Mouse (Mus musculus): ENCODE results near the gene Slc2a6. TPM values are rescaled to one million over a fixed set of nuclear protein-coding genes. Genes with fewer than 3 reads are reported as not detected.
A peak's percentile ranks its signal among the peaks of the same experiment; 100 is the strongest.

The Slc2a6 gene
- polyA plus RNA-seq, 1 experiment from 2014 or later = 3.5 TPM

DNA sequence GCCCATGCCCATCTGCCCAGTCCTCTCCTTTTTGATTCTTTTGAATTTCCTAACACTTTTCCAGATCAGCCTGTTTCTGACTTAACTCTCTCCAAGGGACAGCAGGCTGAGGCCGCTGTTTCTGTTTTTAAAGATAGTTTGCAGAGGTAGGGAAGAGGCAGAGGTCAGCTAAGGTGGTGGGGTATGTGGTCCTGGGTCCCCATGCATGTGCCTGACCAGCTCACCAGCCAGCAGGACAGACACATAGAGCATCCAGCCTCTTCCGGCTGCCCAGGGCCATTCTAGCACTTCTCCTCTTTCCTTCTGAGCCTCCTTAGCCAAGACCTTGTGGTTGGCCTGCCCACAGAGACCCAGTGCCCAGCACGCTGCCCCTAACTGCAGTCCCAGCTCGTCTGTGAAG lies 30.5 kb upstream of the Slc2a6 start:
- Histone ChIP-seq H3K4me1 (peaks cover 7% of the 10 kb centered on the region; the same call in 1 of the 2 replicates), H3K4me2 (replicated peaks) (no peak overlapping the region), H3K27ac (no peak overlapping the region; the same call in 1 of the 2 replicates), H3K9ac (no peak overlapping the region), H3K4me3 (no peak overlapping the region), H3K36me3 (no peaks in the 10 kb centered on the region), H3K9me3 (replicated peaks) (no peaks in the 10 kb centered on the region), H3K27me3 (no peaks in the 10 kb centered on the region)
- 60% methylated on average over 4 of the region's 4 CpGs for whole genome bisulfite sequencing
- no peak for ATAC-seq (ENCODE audit: low FRiP score)

DNA sequence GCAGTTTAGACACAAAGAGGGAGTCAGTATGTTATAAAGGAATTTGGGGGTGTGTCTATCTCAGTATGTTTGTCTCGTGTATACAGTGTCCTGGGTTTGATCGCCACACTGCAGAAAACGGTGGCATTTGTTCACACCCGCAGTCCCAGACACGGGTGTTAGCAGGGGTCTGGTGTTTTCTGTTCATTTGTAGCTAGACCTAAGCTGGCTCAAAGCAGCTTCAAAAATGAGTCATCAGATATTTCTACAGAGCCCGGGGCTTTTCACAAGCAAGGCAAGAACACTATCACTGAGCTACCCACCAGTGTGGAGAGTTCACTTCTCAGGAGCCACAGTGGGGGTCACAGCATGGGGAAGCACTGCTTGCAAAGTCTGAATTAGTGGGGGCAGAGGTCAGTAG lies 21.6 kb upstream of the Slc2a6 start:
- no peaks in the 10 kb centered on the region for H3K36me3 ChIP-seq
- no peaks in the 10 kb centered on the region for H3K9me3 ChIP-seq (replicated peaks)
- H3K4me1 ChIP-seq = no peaks in the 10 kb centered on the region
- no peak for ATAC-seq (ENCODE audit: low FRiP score)
- 42% methylated on average over 6 of the region's 6 CpGs for WGBS
- H3K27ac ChIP-seq = no peak overlapping the region
- H3K4me3 ChIP-seq = no peak overlapping the region
- no peak overlapping the region for H3K9ac ChIP-seq
- H3K27me3 ChIP-seq = 0 out of 2 replicates have a peak, but pooled peaks cover 5% of the 10 kb centered on the region
- H3K4me2 ChIP-seq (replicated peaks) = no peak overlapping the region

GRCm38 (mm10) chr2:27045979-27046770 lies 18.4 kb upstream of the Slc2a6 start:
- H3K4me3 ChIP-seq = no peak overlapping the region
- no peak overlapping the region for H3K27ac ChIP-seq
- H3K36me3 ChIP-seq = no peaks in the 10 kb centered on the region
- 70% methylated on average over 8 of the region's 8 CpGs for WGBS
- peaks cover 2% of the 10 kb centered on the region; the same call in 1 of the 2 replicates for H3K4me1 ChIP-seq
- H3K4me2 ChIP-seq (replicated peaks) = no peak overlapping the region
- no peak for ATAC-seq (ENCODE audit: low FRiP score)
- H3K9me3 ChIP-seq (replicated peaks) = no peaks in the 10 kb centered on the region
- H3K27me3 ChIP-seq = 0 out of 2 replicates have a peak, but pooled peaks cover 8% of the 10 kb centered on the region
- no peak overlapping the region for H3K9ac ChIP-seq

DNA sequence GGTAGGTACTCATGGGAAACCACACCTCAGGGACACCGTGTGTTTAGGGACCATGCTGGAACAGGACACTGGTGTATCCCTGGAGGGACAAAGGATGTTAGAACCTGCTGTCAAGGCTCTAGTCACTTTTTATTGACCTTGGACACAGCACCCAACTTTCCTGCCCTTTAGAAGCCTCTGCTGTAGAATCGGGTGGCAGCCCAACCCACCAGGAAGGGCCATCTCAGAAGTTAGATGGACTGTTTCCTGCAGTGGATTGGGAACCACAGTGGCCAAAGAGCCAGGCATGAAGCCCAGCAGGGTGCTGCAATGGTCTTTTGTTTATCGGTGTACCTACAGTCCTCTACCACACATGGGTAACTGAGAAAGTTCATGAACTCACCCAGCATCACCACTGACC lies 16.8 kb upstream of the Slc2a6 start:
- H3K27ac ChIP-seq = no peak overlapping the region
- 0 out of 2 replicates have a peak, but pooled peaks cover 8% of the 10 kb centered on the region for H3K27me3 ChIP-seq
- H3K4me1 ChIP-seq = peaks cover 2% of the 10 kb centered on the region; the same call in 1 of the 2 replicates
- WGBS = 88% methylated on average over 3 of the region's 3 CpGs
- no peak for ATAC-seq (ENCODE audit: low FRiP score)
- no peak overlapping the region for H3K4me2 ChIP-seq (replicated peaks)
- H3K4me3 ChIP-seq = no peak overlapping the region
- H3K9me3 ChIP-seq (replicated peaks) = no peaks in the 10 kb centered on the region
- no peaks in the 10 kb centered on the region for H3K36me3 ChIP-seq
- no peak overlapping the region for H3K9ac ChIP-seq

GRCm38 (mm10) chr2:27044166-27044565 lies 16.4 kb upstream of the Slc2a6 start:
- no peak for ATAC-seq (ENCODE audit: low FRiP score)
- H3K4me1 ChIP-seq = peaks cover 2% of the 10 kb centered on the region; the same call in 1 of the 2 replicates
- H3K27me3 ChIP-seq = peaks cover 12% of the 10 kb centered on the region; the same call in 1 of the 2 replicates
- WGBS = 71% methylated on average over 4 of the region's 4 CpGs
- no peak overlapping the region for H3K4me2 ChIP-seq (replicated peaks)
- H3K9ac ChIP-seq = no peak overlapping the region
- H3K9me3 ChIP-seq (replicated peaks) = no peaks in the 10 kb centered on the region
- no peak overlapping the region for H3K4me3 ChIP-seq
- no peak overlapping the region for H3K27ac ChIP-seq
- H3K36me3 ChIP-seq = no peaks in the 10 kb centered on the region

DNA sequence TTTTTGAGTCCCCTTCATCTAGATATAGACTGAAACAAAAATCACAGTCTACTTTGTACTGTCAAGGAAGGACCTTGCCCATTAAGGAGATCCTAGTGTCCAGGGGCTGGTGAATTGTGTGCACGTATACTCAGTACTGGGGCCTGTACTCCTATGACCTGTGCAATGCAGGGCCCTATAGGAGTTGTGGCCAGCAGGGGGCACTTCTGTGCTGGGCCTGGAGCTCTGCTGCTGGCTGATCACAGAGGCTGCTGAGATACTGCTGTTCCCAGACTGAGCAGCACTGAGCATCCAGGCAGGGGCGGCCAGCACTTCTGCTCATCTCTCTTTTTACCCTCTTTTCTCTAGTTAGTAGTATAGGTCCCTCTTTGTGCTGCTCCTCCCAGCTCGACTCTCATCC lies 15.7 kb upstream of the Slc2a6 start:
- H3K4me1 ChIP-seq = peaks cover 2% of the 10 kb centered on the region; the same call in 1 of the 2 replicates
- peaks cover 12% of the 10 kb centered on the region; the same call in 1 of the 2 replicates for H3K27me3 ChIP-seq
- 23% methylated on average over 3 of the region's 3 CpGs for WGBS
- no peaks in the 10 kb centered on the region for H3K36me3 ChIP-seq
- no peak overlapping the region for H3K4me3 ChIP-seq
- H3K9me3 ChIP-seq (replicated peaks) = no peaks in the 10 kb centered on the region
- no peak overlapping the region for H3K27ac ChIP-seq
- no peak overlapping the region for H3K9ac ChIP-seq
- H3K4me2 ChIP-seq (replicated peaks) = no peak overlapping the region
- ATAC-seq (ENCODE audit: low FRiP score) = peak; percentile 95

DNA sequence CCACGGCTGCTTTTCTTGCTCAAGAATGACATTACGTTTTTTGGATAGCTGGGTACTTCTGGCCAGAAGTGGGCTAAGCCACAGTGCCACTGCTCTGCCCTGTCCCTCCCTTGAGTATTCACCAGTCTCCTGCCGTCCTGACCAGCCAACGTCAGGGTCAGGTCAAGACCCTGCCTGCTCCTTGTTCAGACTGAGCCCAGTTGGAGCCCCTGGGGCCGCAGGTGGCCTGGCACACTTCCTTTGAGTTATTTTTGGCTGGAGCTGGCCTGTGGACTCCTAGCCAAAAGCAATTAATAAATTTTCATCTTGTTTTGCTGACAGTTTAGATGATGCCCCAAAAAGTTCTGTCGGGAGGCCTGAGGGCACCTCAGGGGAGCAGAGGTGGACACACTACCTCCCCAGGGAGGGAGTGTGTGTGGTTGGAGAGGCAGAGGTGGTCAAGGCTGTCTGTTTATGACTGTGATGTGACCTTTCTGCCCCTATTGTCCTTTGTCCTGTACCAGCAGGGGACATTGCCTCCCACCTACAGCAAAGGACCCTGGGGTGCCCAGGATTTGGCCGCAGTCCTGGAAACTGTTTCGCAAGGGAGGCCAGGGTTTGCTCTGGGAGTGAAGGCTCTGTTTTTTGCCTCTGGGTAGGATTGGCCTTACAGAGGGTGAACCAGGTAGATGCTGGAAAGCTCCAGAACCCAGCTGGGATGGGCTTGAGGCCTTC lies 14.5 kb upstream of the Slc2a6 start:
- Histone ChIP-seq H3K9me3 (replicated peaks) (no peaks in the 10 kb centered on the region), H3K27me3 (peaks cover 12% of the 10 kb centered on the region; the same call in 1 of the 2 replicates), H3K9ac (no peak overlapping the region), H3K4me2 (replicated peaks) (no peak overlapping the region), H3K4me3 (no peak overlapping the region), H3K4me1 (peaks cover 2% of the 10 kb centered on the region; the same call in 1 of the 2 replicates), H3K36me3 (no peaks in the 10 kb centered on the region), H3K27ac (no peak overlapping the region)
- 72% methylated on average over 8 of the region's 8 CpGs for WGBS
- no peak for ATAC-seq (ENCODE audit: low FRiP score)

DNA sequence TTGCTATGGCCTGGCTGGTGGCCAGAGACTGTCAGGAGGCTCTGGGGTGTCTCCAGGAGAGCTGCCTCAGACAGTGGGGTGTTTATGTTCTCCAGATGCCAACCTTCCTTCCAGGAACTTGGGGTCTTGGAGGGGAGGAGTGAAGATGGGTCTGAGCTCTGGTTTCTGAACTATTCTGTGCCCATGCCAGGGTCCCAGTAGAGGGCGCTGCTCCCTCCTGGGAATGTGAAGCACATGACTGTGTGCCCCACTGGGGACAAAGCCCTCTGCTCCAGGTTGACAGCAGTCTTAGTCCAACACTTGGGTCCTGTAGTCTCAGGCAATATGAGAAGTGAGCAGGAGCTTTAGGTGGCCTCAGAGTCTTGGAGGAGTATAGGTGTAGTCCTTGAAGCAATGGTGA lies 11.5 kb upstream of the Slc2a6 start:
- Histone ChIP-seq H3K27ac (no peak overlapping the region), H3K9me3 (replicated peaks) (no peaks in the 10 kb centered on the region), H3K4me1 (peaks cover 2% of the 10 kb centered on the region; the same call in 1 of the 2 replicates), H3K36me3 (no peaks in the 10 kb centered on the region), H3K4me3 (no peak overlapping the region), H3K27me3 (peaks cover 7% of the 10 kb centered on the region), H3K4me2 (replicated peaks) (no peak overlapping the region), H3K9ac (no peak overlapping the region)
- ATAC-seq (ENCODE audit: low FRiP score) = no peak
- 0% methylated on average over 1 of the region's 1 CpGs for WGBS

GRCm38 (mm10) chr2:27038596-27038995 lies 10.8 kb upstream of the Slc2a6 start:
- WGBS = 7% methylated on average over 3 of the region's 3 CpGs
- no peaks in the 10 kb centered on the region for H3K9me3 ChIP-seq (replicated peaks)
- ATAC-seq (ENCODE audit: low FRiP score) = peak; percentile 26; the same call in 1 of the 2 replicates

GRCm38 (mm10) chr2:27037008-27037407 lies 9.2 kb upstream of the Slc2a6 start:
- Histone ChIP-seq H3K27me3 (peaks cover 7% of the 10 kb centered on the region), H3K9me3 (replicated peaks) (no peaks in the 10 kb centered on the region), H3K9ac (no peak overlapping the region), H3K27ac (no peak overlapping the region), H3K4me2 (replicated peaks) (no peak overlapping the region), H3K4me3 (no peak overlapping the region), H3K4me1 (no peaks in the 10 kb centered on the region; the same call in 1 of the 2 replicates), H3K36me3 (no peaks in the 10 kb centered on the region)
- 69% methylated on average over 4 of the region's 4 CpGs for WGBS
- ATAC-seq (ENCODE audit: low FRiP score) = 0 out of 2 replicates have a peak, but pooled peaks have one; percentile 35

More at GRCm38 (mm10) chr2:27038596-27038995, 10.8 kb upstream of the Slc2a6 start:
- Histone ChIP-seq H3K36me3 (no peaks in the 10 kb centered on the region), H3K4me2 (replicated peaks) (no peak overlapping the region), H3K27ac (no peak overlapping the region), H3K4me3 (no peak overlapping the region), H3K27me3 (peaks cover 7% of the 10 kb centered on the region), H3K9ac (no peak overlapping the region), H3K4me1 (no peaks in the 10 kb centered on the region; the same call in 1 of the 2 replicates)

- Histone ChIP-seq H3K4me2 (replicated peaks) (no peak overlapping the region), H3K9me3 (replicated peaks) (no peaks in the 10 kb centered on the region), H3K4me1 (no peaks in the 10 kb centered on the region; the same call in 1 of the 2 replicates), H3K36me3 (no peaks in the 10 kb centered on the region), H3K9ac (no peak overlapping the region), H3K27ac (no peak overlapping the region), H3K4me3 (no peak overlapping the region), H3K27me3 (peaks cover 5% of the 10 kb centered on the region)
- WGBS = 73% methylated on average over 3 of the region's 3 CpGs
- no peak for ATAC-seq (ENCODE audit: low FRiP score)
Observed at GRCm38 (mm10) chr2:27036003-27036402, 8.2 kb upstream of the Slc2a6 start.

DNA sequence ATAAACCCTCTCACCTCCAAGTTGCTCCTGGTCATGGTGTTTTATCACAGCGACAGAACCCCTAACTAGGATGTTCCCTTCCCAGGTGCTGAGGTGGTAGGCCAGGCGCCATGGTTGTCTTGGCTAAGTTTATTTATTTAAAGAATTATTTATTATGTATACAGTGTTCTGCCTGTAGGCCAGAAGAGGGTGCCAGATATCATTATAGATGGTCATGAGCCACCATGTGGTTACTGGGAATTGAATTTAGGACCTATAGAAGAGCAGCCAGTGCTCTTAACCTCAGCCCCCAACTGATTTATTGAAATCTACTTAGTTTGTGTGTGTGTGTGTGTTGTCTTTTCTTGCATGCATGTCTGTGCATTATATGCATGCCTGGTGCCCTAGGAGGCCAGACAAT lies 4.6 kb upstream of the Slc2a6 start:
- Histone ChIP-seq H3K27me3 (peaks cover 20% of the 10 kb centered on the region), H3K27ac (no peak overlapping the region), H3K9me3 (replicated peaks) (no peaks in the 10 kb centered on the region), H3K4me2 (replicated peaks) (no peak overlapping the region), H3K36me3 (no peaks in the 10 kb centered on the region), H3K4me1 (peaks cover 5% of the 10 kb centered on the region; the same call in 1 of the 2 replicates), H3K4me3 (no peak overlapping the region), H3K9ac (no peak overlapping the region)
- WGBS = 89% methylated on average over 2 of the region's 2 CpGs
- ATAC-seq (ENCODE audit: low FRiP score) = no peak
